Mouse (Mus musculus) heart, adult 2 months (tissue): ENCODE measurements around the gene Fkbp10.

ENCODE experiments used
- CTCF ChIP-seq: fragments of 200-600 bp; IDR thresholded peaks from 2 replicates; pipeline ENCODE4 v1.8.1; 2022; ENCODE audit warnings: antibody characterized with exemption, mild to moderate bottlenecking, moderate library complexity
- POLR2A ChIP-seq: fragments of 200-500 bp; IDR thresholded peaks from 2 replicates; pipeline ENCODE4 v1.6.1; 2011; ENCODE audit warnings: mild to moderate bottlenecking, low read depth, low read length, control low read depth; ENCODE audit not compliant: insufficient read depth

DNA sequence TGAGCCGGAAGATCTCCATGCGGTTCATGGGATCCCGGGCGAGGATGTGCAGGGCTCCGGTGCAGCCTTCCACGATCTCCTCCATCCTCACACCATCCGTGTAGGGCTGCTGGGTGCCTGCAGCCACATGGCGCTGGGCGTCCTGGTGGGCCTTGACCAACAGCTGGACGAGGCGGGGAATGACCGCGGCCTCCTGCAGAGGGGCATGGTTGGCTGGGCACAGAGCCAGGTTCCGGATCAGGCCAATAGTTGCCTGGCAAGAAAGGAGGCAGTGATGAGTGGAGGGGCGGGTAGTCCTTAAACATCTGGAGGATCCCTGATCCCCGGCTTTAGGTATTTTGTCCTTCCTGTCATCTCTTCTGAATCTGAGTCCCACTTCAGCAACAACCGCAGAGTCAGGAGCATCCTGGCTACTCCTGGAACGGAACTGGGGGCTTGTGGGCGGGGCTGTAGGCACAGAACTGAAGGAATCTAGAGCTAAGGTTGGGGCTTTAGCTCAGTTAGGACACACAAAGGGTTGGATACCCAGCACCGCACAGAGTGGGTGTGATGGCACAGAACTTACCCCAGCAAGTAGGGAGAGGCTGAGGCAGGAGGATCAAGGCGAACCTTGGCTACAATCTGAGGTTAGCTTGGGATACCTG lies 38.6 kb upstream of the Fkbp10 start:
- TF ChIP-seq CTCF: no peak
- TF ChIP-seq POLR2A: no peak
